ENCODE assay signal across 17 mouse cellular contexts in genomic region chr4:124455511-124456338, GRCm38 (mm10).
DNase-seq lines count a peak whose midpoint lies in the region; ATAC-seq and TF ChIP-seq lines count a peak whose summit lies in the region.
"Had no signal": no experiment of that assay in that cellular context is flagged by ENCODE, and none has a peak within 500 bp of the region (broad histone marks: within the 10 kb centered on the region; RNA-seq: fewer than 3 reads in every experiment).

No protein-coding gene starts in this region.

- H3K4me3 ChIP-seq in kidney, embryonic 16.5 days (ENCODE audit: low read length): no peak overlapping the region
- no peak overlapping the region for H3K4me3 ChIP-seq in embryonic facial prominence, embryonic 12.5 days
- H3K4me3 ChIP-seq in hindbrain, embryonic 15.5 days: no peak overlapping the region
- no peak overlapping the region for H3K4me3 ChIP-seq in heart, embryonic 12.5 days
- H3K4me3 ChIP-seq: erythroblast, embryonic 14.5 days; limb, embryonic 13.5 days; liver, embryonic 15.5 days had no signal

- TF ChIP-seq CTCF in brain, embryonic 14.5 days (IDR thresholded peaks at IDR 0.05; ENCODE audit: borderline replicate concordance, extremely low read depth, insufficient read depth, insufficient read length): no peak

- H3K27me3 ChIP-seq in kidney, embryonic 16.5 days (ENCODE audit: insufficient read depth, low read length): peaks cover 12% of the 10 kb centered on the region; the same call in 1 of the 2 replicates
- no peaks in the 10 kb centered on the region; the same call in 1 of the 2 replicates for H3K27me3 ChIP-seq in embryonic facial prominence, embryonic 12.5 days
- H3K27me3 ChIP-seq in hindbrain, embryonic 15.5 days: peaks cover 9% of the 10 kb centered on the region; the same call in 1 of the 2 replicates
- peaks cover 13% of the 10 kb centered on the region for H3K27me3 ChIP-seq in heart, embryonic 12.5 days (replicated peaks)
- H3K27me3 ChIP-seq: liver, embryonic 15.5 days had no signal

- H3K36me3 ChIP-seq in kidney, embryonic 16.5 days (ENCODE audit: insufficient read depth, low read length): no peaks in the 10 kb centered on the region
- no peaks in the 10 kb centered on the region for H3K36me3 ChIP-seq in embryonic facial prominence, embryonic 12.5 days
- H3K36me3 ChIP-seq in hindbrain, embryonic 15.5 days: no peaks in the 10 kb centered on the region
- H3K36me3 ChIP-seq in heart, embryonic 12.5 days: no peaks in the 10 kb centered on the region
- H3K36me3 ChIP-seq: limb, embryonic 13.5 days; liver, embryonic 15.5 days had no signal

- H3K27ac ChIP-seq in kidney, embryonic 16.5 days (ENCODE audit: low read length): no peak overlapping the region
- no peak overlapping the region; the same call in 1 of the 2 replicates for H3K27ac ChIP-seq in embryonic facial prominence, embryonic 12.5 days
- no peak overlapping the region for H3K27ac ChIP-seq in hindbrain, embryonic 15.5 days (replicated peaks)
- H3K27ac ChIP-seq in heart, embryonic 12.5 days (ENCODE audit: poor library complexity, severe bottlenecking): no peak overlapping the region
- H3K27ac ChIP-seq: limb, embryonic 13.5 days; liver, embryonic 15.5 days had no signal

- peak; percentile 55; the same call in 1 of the 2 replicates for ATAC-seq in kidney, embryonic 16.5 days (ENCODE audit: low FRiP score, low TSS enrichment)
- ATAC-seq in embryonic facial prominence, embryonic 12.5 days (ENCODE audit: insufficient number of reproducible peaks, insufficient read depth, low FRiP score, low TSS enrichment): peak; percentile 36; the same call in 1 of the 2 replicates
- ATAC-seq in hindbrain, embryonic 15.5 days (ENCODE audit: low FRiP score, low read depth): peak; percentile 55; the same call in 1 of the 2 replicates
- no peak for ATAC-seq in heart, embryonic 12.5 days (ENCODE audit: insufficient number of reproducible peaks, low FRiP score)
- ATAC-seq: inflammation-experienced regulatory T-cells, adult 6 months; lung, postnatal 0 days had no signal

- no peak overlapping the region for H3K4me2 ChIP-seq in kidney, embryonic 16.5 days (replicated peaks; ENCODE audit: low read depth, low read length)
- no peak overlapping the region for H3K4me2 ChIP-seq in embryonic facial prominence, embryonic 12.5 days (replicated peaks)
- no peak overlapping the region for H3K4me2 ChIP-seq in hindbrain, embryonic 15.5 days
- H3K4me2 ChIP-seq in heart, embryonic 12.5 days: no peak overlapping the region
- H3K4me2 ChIP-seq: limb, embryonic 13.5 days; liver, embryonic 15.5 days had no signal

- no peaks in the 10 kb centered on the region for H3K9me3 ChIP-seq in kidney, embryonic 16.5 days (ENCODE audit: low read length)
- no peaks in the 10 kb centered on the region for H3K9me3 ChIP-seq in embryonic facial prominence, embryonic 12.5 days
- no peaks in the 10 kb centered on the region for H3K9me3 ChIP-seq in hindbrain, embryonic 15.5 days
- no peaks in the 10 kb centered on the region for H3K9me3 ChIP-seq in heart, embryonic 12.5 days (replicated peaks)
- H3K9me3 ChIP-seq: limb, embryonic 13.5 days; liver, embryonic 15.5 days had no signal

- no peak for TF ChIP-seq POLR2A in brain, embryonic 14.5 days (IDR thresholded peaks at IDR 0.05; ENCODE audit: borderline replicate concordance, extremely low read depth, insufficient read depth, insufficient read length, poor library complexity, severe bottlenecking)

- DNase-seq in kidney, adult 11 months: no peak
- DNase-seq in brain, embryonic 14.5 days (ENCODE audit: low read depth): peak; percentile 82
- DNase-seq in thymus, postnatal 36 days: no peak
- DNase-seq in heart, adult 9 months (ENCODE audit: low spot score in 2 of 2): no peak
- DNase-seq: adrenal gland, postnatal 25 days; cerebellum, adult 9-10 months; heart, adult 11 months; thymus, postnatal 4 days had no signal

- H3K9ac ChIP-seq in kidney, embryonic 16.5 days (replicated peaks; ENCODE audit: low read length): no peak overlapping the region
- no peak overlapping the region for H3K9ac ChIP-seq in embryonic facial prominence, embryonic 12.5 days
- H3K9ac ChIP-seq in hindbrain, embryonic 15.5 days: no peak overlapping the region
- no peak overlapping the region for H3K9ac ChIP-seq in heart, embryonic 12.5 days
- H3K9ac ChIP-seq: limb, embryonic 13.5 days; liver, embryonic 15.5 days had no signal

- peaks cover 18% of the 10 kb centered on the region for H3K4me1 ChIP-seq in kidney, embryonic 16.5 days (ENCODE audit: insufficient read depth, low read length)
- H3K4me1 ChIP-seq in embryonic facial prominence, embryonic 12.5 days: peaks cover 25% of the 10 kb centered on the region
- peaks cover 28% of the 10 kb centered on the region for H3K4me1 ChIP-seq in hindbrain, embryonic 15.5 days (replicated peaks)
- peaks cover 15% of the 10 kb centered on the region for H3K4me1 ChIP-seq in heart, embryonic 12.5 days (replicated peaks)
- H3K4me1 ChIP-seq: liver, embryonic 15.5 days had no signal

- 31% methylated on average over 14 of the region's 14 CpGs for WGBS in kidney, embryonic 16.5 days
- WGBS in embryonic facial prominence, embryonic 12.5 days: 30% methylated on average over 14 of the region's 14 CpGs
- WGBS in hindbrain, embryonic 15.5 days: 23% methylated on average over 14 of the region's 14 CpGs
- WGBS in heart, embryonic 12.5 days: 45% methylated on average over 14 of the region's 14 CpGs
